Mouse (Mus musculus) G1E (cell line): ENCODE measurements around the gene Fam53b. TPM values are rescaled to one million over a fixed set of nuclear protein-coding genes. Genes with fewer than 3 reads are reported as not detected.
A peak's percentile ranks its signal among the peaks of the same experiment; 100 is the strongest.

Source experiments
- ATAC-seq: 2 replicates; pipeline ENCODE4 v1.8.0; 2016; ENCODE audit warnings: mild to moderate bottlenecking; ENCODE audit not compliant: insufficient number of reproducible peaks, poor library complexity, low FRiP score, severe bottlenecking; ENCODE audit errors: extremely low read depth
- DNase-seq: peaks from one replicate; pipeline ENCODE4 v3.0.0; 2012; ENCODE audit warnings: low spot score
- H3K27me3 ChIP-seq: 2 replicates; pipeline ENCODE4 v1.6.1; 2012; ENCODE audit warnings: mild to moderate bottlenecking, low read length, inconsistent platforms; ENCODE audit not compliant: insufficient read depth
- H3K36me3 ChIP-seq: replicated peaks from 2 replicates; pipeline ENCODE3; 2012; ENCODE audit warnings: mild to moderate bottlenecking, inconsistent platforms
- H3K4me1 ChIP-seq: 2 replicates; pipeline ENCODE4 v1.6.1; 2012; ENCODE audit warnings: low read depth, low read length, inconsistent platforms, mixed read lengths; ENCODE audit not compliant: insufficient read depth
- H3K4me3 ChIP-seq: 2 replicates; pipeline ENCODE4 v1.5.1; 2012; ENCODE audit warnings: low read depth, mild to moderate bottlenecking, inconsistent platforms, low read length, moderate library complexity, mixed read lengths
- H3K9me3 ChIP-seq: replicated peaks from 2 replicates; pipeline ENCODE4 v1.6.1; 2012; ENCODE audit warnings: inconsistent platforms
- CTCF ChIP-seq: IDR thresholded peaks from 2 replicates; pipeline ENCODE4 v1.5.1; 2012; ENCODE audit warnings: low read depth, low read length, inconsistent platforms, mixed read lengths
- GATA1 ChIP-seq: IDR thresholded peaks from 2 replicates; pipeline ENCODE4 v1.6.1; 2012; ENCODE audit warnings: borderline replicate concordance, low read length, inconsistent platforms, mixed read lengths
- GATA2 ChIP-seq: IDR thresholded peaks from 2 replicates; pipeline ENCODE4 v1.6.1; 2012; ENCODE audit warnings: low read depth, low read length, inconsistent platforms, borderline replicate concordance
- POLR2AphosphoS5 ChIP-seq: IDR thresholded peaks from 2 replicates; pipeline ENCODE4 v1.6.1; 2012; ENCODE audit warnings: low read depth, low read length, inconsistent platforms; ENCODE audit not compliant: insufficient replicate concordance
- TAL1 ChIP-seq: conservative IDR thresholded peaks from 2 replicates; pipeline ENCODE4 v1.6.1; 2012; ENCODE audit warnings: low read depth, low read length, inconsistent platforms, mixed read lengths
- polyA plus RNA-seq: library from polyadenylated mRNA; stranded (reverse); fragments of >175 nt; gene quantifications from 2 replicates; pipeline ENCODE4 v1.2.3, GENCODE M21; 2012
- total RNA-seq, 2 experiments: library from RNA; stranded (forward) in 1 of 2; stranded (reverse) in 1 of 2; fragments of 200-1000 nt in 1 of 2; fragments of >200 nt in 1 of 2; fragmentation: Nextera tagmentation in 1 of 2; gene quantifications; 2 replicates each; pipeline ENCODE4 v1.2.3; 2014 to 2017

Gene Fam53b
- total and polyA plus RNA-seq, 3 experiments: 22.1 to 63.6 (median 23.8) TPM

GRCm38 (mm10) chr7:132739829-132740228 is 73.9 kb downstream of the Fam53b start:
- H3K27me3 ChIP-seq: no peaks in the 10 kb centered on the region
- peak overlapping the region; percentile 5; the same call in 1 of the 2 replicates for H3K4me3 ChIP-seq
- TF ChIP-seq GATA1: no peak
- no peak for TF ChIP-seq POLR2AphosphoS5
- no peak for TF ChIP-seq TAL1
- no peak for TF ChIP-seq GATA2
- no peak for TF ChIP-seq CTCF
- DNase-seq (no peak), ATAC-seq (no peak)
- no peaks in the 10 kb centered on the region for H3K9me3 ChIP-seq
- H3K4me1 ChIP-seq: peaks cover 58% of the 10 kb centered on the region
- H3K36me3 ChIP-seq: peaks cover 69% of the 10 kb centered on the region

- peaks cover 79% of the 10 kb centered on the region for H3K36me3 ChIP-seq
- H3K4me3 ChIP-seq: peak overlapping the region; percentile 50; the same call in 1 of the 2 replicates
- TF ChIP-seq GATA2: no peak
- no peak for TF ChIP-seq GATA1
- TF ChIP-seq POLR2AphosphoS5: no peak
- no peak for TF ChIP-seq CTCF
- TF ChIP-seq TAL1: peak; percentile 91
- H3K9me3 ChIP-seq: no peaks in the 10 kb centered on the region
- DNase-seq: peak; percentile 81
- H3K4me1 ChIP-seq: peaks cover 65% of the 10 kb centered on the region
- peak; percentile 80 for ATAC-seq
- H3K27me3 ChIP-seq: no peaks in the 10 kb centered on the region
Observed at GRCm38 (mm10) chr7:132738844-132739243, 74.8 kb downstream of the Fam53b start.

GRCm38 (mm10) chr7:132736099-132736862 is 77.4 kb downstream of the Fam53b start:
- DNase-seq (no peak), ATAC-seq (no peak)
- H3K4me3 ChIP-seq: no peak overlapping the region; the same call in 1 of the 2 replicates
- TF ChIP-seq CTCF (no peak), GATA2 (no peak), POLR2AphosphoS5 (no peak), TAL1 (no peak), GATA1 (no peak)
- H3K9me3 ChIP-seq: no peaks in the 10 kb centered on the region
- no peaks in the 10 kb centered on the region for H3K27me3 ChIP-seq
- H3K36me3 ChIP-seq: peaks cover 81% of the 10 kb centered on the region
- H3K4me1 ChIP-seq: peaks cover 63% of the 10 kb centered on the region

- Histone ChIP-seq H3K4me1 (peaks cover 63% of the 10 kb centered on the region), H3K27me3 (no peaks in the 10 kb centered on the region), H3K9me3 (no peaks in the 10 kb centered on the region), H3K36me3 (peaks cover 83% of the 10 kb centered on the region), H3K4me3 (no peak overlapping the region; the same call in 1 of the 2 replicates)
- peak; percentile 91 for DNase-seq
- TF ChIP-seq CTCF (peak; percentile 48), GATA1 (no peak)
- ATAC-seq: peak; percentile 72
Observed at GRCm38 (mm10) chr7:132735145-132735544, 78.5 kb downstream of the Fam53b start.

GRCm38 (mm10) chr7:132734222-132734621 is 79.5 kb downstream of the Fam53b start:
- Histone ChIP-seq H3K36me3 (peaks cover 86% of the 10 kb centered on the region), H3K4me3 (no peak overlapping the region), H3K4me1 (peaks cover 63% of the 10 kb centered on the region), H3K27me3 (no peaks in the 10 kb centered on the region), H3K9me3 (no peaks in the 10 kb centered on the region)
- TF ChIP-seq GATA2 (no peak), CTCF (no peak), POLR2AphosphoS5 (no peak), TAL1 (no peak), GATA1 (no peak)
- DNase-seq: no peak
- ATAC-seq: no peak

- ATAC-seq: no peak
- no peak overlapping the region for H3K4me3 ChIP-seq
- peaks cover 63% of the 10 kb centered on the region for H3K4me1 ChIP-seq
- DNase-seq: no peak
- peaks cover 90% of the 10 kb centered on the region for H3K36me3 ChIP-seq
- TF ChIP-seq POLR2AphosphoS5: no peak
- TF ChIP-seq GATA1: no peak
- no peak for TF ChIP-seq GATA2
- no peaks in the 10 kb centered on the region for H3K27me3 ChIP-seq
- no peaks in the 10 kb centered on the region for H3K9me3 ChIP-seq
Observed at GRCm38 (mm10) chr7:132733521-132733920, 80.2 kb downstream of the Fam53b start.
